Mouse (Mus musculus): ENCODE data around the gene Mrpl57. TPM values are rescaled to one million over a fixed set of nuclear protein-coding genes. Genes with fewer than 3 reads are reported as not detected.

Mrpl57 gene
- polyA plus RNA-seq, 1 experiment: 72.3 TPM

DNA sequence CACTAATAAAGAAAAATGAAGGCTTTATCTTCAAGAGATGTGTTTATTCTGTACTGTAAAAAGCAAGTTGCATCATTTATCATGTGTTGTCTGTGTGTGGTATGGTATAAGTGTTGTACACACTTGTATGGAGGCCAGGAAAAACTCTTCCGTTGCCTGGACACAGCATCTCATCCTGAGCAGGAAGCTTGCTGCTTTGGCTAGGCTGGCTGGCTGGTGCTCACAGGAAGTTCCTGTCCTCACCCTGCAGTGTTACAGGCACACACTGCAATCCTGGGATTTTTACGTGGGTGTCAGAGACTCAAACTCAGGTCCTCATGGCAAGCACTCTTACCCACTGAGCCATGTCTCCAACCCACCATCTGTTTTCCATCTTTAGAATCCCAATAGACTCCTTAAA is 37.1 kb downstream of the Mrpl57 start:
- no peak overlapping the region for H3K4me3 ChIP-seq (ENCODE audit: low read depth, low read length)
- no peaks in the 10 kb centered on the region for H3K9me3 ChIP-seq (replicated peaks; ENCODE audit: control insufficient read depth, insufficient read depth, low read length, poor library complexity, severe bottlenecking)
- H3K9ac ChIP-seq (ENCODE audit: low read depth, poor library complexity, severe bottlenecking): no peak overlapping the region
- no peak for TF ChIP-seq POLR2A (IDR thresholded peaks at IDR 0.05; ENCODE audit: insufficient read depth, low read length)
- TF ChIP-seq EP300 (IDR thresholded peaks at IDR 0.05; ENCODE audit: insufficient read depth, low read depth, low read length): no peak
- TF ChIP-seq CTCF (IDR thresholded peaks at IDR 0.05; ENCODE audit: low read depth, low read length): no peak
- H3K27ac ChIP-seq (ENCODE audit: insufficient read depth, low read length): no peak overlapping the region
- H3K36me3 ChIP-seq (ENCODE audit: control insufficient read depth, insufficient read depth, low read length, poor library complexity, severe bottlenecking): peaks cover 7% of the 10 kb centered on the region
- H3K27me3 ChIP-seq (ENCODE audit: control insufficient read depth, insufficient read depth, low read length, poor library complexity, severe bottlenecking): no peaks in the 10 kb centered on the region
- H3K4me1 ChIP-seq (ENCODE audit: control insufficient read depth, insufficient read depth, low read length): peaks cover 2% of the 10 kb centered on the region

DNA sequence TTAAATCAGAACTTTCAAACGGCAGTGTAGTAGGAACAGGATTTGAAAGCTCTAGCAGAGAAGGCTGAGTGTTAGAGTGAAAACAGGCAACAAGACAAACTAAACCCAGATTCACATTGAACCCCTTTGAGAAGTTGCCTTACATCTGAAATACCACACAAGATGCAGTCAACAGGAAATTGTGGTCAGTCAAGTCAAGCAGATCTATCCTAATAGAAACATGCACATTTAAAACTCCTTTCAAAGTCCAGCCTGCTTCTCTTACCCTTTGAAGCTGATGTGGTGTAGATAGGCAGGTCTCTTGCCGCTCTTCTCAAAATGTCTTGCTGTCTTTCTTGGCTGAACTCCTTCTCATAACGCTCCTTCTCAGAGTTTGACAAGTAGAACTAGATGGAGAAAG is 39.2 kb downstream of the Mrpl57 start:
- no peak overlapping the region for H3K27ac ChIP-seq (ENCODE audit: insufficient read depth, low read length)
- no peaks in the 10 kb centered on the region for H3K9me3 ChIP-seq (replicated peaks; ENCODE audit: control insufficient read depth, insufficient read depth, low read length, poor library complexity, severe bottlenecking)
- H3K4me1 ChIP-seq (ENCODE audit: control insufficient read depth, insufficient read depth, low read length): peaks cover 2% of the 10 kb centered on the region
- no peak overlapping the region for H3K9ac ChIP-seq (ENCODE audit: low read depth, poor library complexity, severe bottlenecking)
- H3K27me3 ChIP-seq (ENCODE audit: control insufficient read depth, insufficient read depth, low read length, poor library complexity, severe bottlenecking): no peaks in the 10 kb centered on the region
- no peak for TF ChIP-seq CTCF (IDR thresholded peaks at IDR 0.05; ENCODE audit: low read depth, low read length)
- TF ChIP-seq POLR2A (IDR thresholded peaks at IDR 0.05; ENCODE audit: insufficient read depth, low read length): no peak
- no peak for TF ChIP-seq EP300 (IDR thresholded peaks at IDR 0.05; ENCODE audit: insufficient read depth, low read depth, low read length)
- H3K4me3 ChIP-seq (ENCODE audit: low read depth, low read length): no peak overlapping the region
- H3K36me3 ChIP-seq (ENCODE audit: control insufficient read depth, insufficient read depth, low read length, poor library complexity, severe bottlenecking): peaks cover 7% of the 10 kb centered on the region

DNA sequence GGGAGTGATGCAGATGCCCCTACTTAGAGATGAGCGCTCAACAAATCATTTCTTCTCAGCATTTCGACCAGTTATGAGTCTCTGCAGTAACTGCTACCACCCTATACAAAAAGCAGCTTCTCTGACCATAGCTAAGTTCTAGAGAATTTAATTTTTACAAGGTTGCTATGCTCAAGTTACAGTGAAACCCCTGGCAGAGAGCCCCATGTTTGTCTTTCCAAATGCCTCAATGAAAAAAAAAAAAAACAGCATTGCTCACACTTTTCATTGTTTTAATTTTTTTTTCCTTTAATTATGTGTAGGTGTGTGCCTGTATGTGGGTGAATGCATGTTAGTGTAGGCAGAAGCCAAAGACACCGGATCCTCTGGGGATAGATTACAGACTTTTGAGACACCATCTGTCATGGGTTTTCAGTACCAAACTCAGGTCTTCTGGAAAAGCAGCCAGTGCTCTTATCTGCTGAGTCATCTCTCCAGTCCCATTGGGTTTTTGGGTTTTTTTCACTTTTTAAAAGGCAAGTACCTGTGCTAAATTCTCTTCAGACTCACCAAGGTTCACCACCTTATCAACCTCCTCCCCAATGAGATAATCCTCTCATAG is 40.7 kb downstream of the Mrpl57 start:
- no peak for TF ChIP-seq CTCF (IDR thresholded peaks at IDR 0.05; ENCODE audit: low read depth, low read length)
- Histone ChIP-seq H3K27ac (ENCODE audit: insufficient read depth, low read length) (no peak overlapping the region; the same call in 1 of the 2 replicates), H3K9ac (ENCODE audit: low read depth, poor library complexity, severe bottlenecking) (no peak overlapping the region), H3K9me3 (replicated peaks; ENCODE audit: control insufficient read depth, insufficient read depth, low read length, poor library complexity, severe bottlenecking) (no peaks in the 10 kb centered on the region), H3K4me1 (ENCODE audit: control insufficient read depth, insufficient read depth, low read length) (peaks cover 2% of the 10 kb centered on the region), H3K36me3 (ENCODE audit: control insufficient read depth, insufficient read depth, low read length, poor library complexity, severe bottlenecking) (peaks cover 5% of the 10 kb centered on the region), H3K27me3 (ENCODE audit: control insufficient read depth, insufficient read depth, low read length, poor library complexity, severe bottlenecking) (no peaks in the 10 kb centered on the region), H3K4me3 (ENCODE audit: low read depth, low read length) (no peak overlapping the region)

GRCm38 (mm10) chr14:57877921-57878320 is 51.9 kb downstream of the Mrpl57 start:
- no peaks in the 10 kb centered on the region for H3K36me3 ChIP-seq (ENCODE audit: control insufficient read depth, insufficient read depth, low read length, poor library complexity, severe bottlenecking)
- H3K27ac ChIP-seq (ENCODE audit: insufficient read depth, low read length): no peak overlapping the region
- H3K9ac ChIP-seq (ENCODE audit: low read depth, poor library complexity, severe bottlenecking): no peak overlapping the region
- H3K9me3 ChIP-seq (replicated peaks; ENCODE audit: control insufficient read depth, insufficient read depth, low read length, poor library complexity, severe bottlenecking): no peaks in the 10 kb centered on the region
- peaks cover 2% of the 10 kb centered on the region for H3K4me1 ChIP-seq (ENCODE audit: control insufficient read depth, insufficient read depth, low read length)
- no peak for TF ChIP-seq CTCF (IDR thresholded peaks at IDR 0.05; ENCODE audit: low read depth, low read length)
- no peak for TF ChIP-seq EP300 (IDR thresholded peaks at IDR 0.05; ENCODE audit: insufficient read depth, low read depth, low read length)
- no peak for TF ChIP-seq POLR2A (IDR thresholded peaks at IDR 0.05; ENCODE audit: insufficient read depth, low read length)
- H3K4me3 ChIP-seq (ENCODE audit: low read depth, low read length): no peak overlapping the region
- H3K27me3 ChIP-seq (ENCODE audit: control insufficient read depth, insufficient read depth, low read length, poor library complexity, severe bottlenecking): no peaks in the 10 kb centered on the region

Other genes starting within 250 kb of the Mrpl57 start
- 64.0 and 64.1 TPM in 2 replicates for gene Xpo4, start 160.8 kb upstream of the Mrpl57 start, polyA plus RNA-seq (2011; ENCODE audit: insufficient read depth, insufficient read length, low read depth, missing spikeins)
- gene Gm49361, start 80.1 kb upstream of the Mrpl57 start, polyA plus RNA-seq (2011; ENCODE audit: insufficient read depth, insufficient read length, low read depth, missing spikeins): not detected in 2 replicates
- 18.4 and 26.1 TPM in 2 replicates for gene Lats2, start 67.8 kb upstream of the Mrpl57 start, polyA plus RNA-seq (2011; ENCODE audit: insufficient read depth, insufficient read length, low read depth, missing spikeins)
- gene Sap18, start 28.1 kb upstream of the Mrpl57 start, polyA plus RNA-seq (2011; ENCODE audit: insufficient read depth, insufficient read length, low read depth, missing spikeins): 76.9 and 98.1 TPM in 2 replicates
- gene Ska3, start within 50 bp of the Mrpl57 start, polyA plus RNA-seq (2011; ENCODE audit: insufficient read depth, insufficient read length, low read depth, missing spikeins): 51.8 and 64.1 TPM in 2 replicates
- gene Zdhhc20, start 64.0 kb downstream of the Mrpl57 start, polyA plus RNA-seq (2011; ENCODE audit: insufficient read depth, insufficient read length, low read depth, missing spikeins): 42.0 and 51.5 TPM in 2 replicates
- gene Micu2, start 173.0 kb downstream of the Mrpl57 start, polyA plus RNA-seq (2011; ENCODE audit: insufficient read depth, insufficient read length, low read depth, missing spikeins): 31.2 and 36.2 TPM in 2 replicates
- gene Fgf9, start 244.3 kb downstream of the Mrpl57 start, polyA plus RNA-seq (2011; ENCODE audit: insufficient read depth, insufficient read length, low read depth, missing spikeins): 0.16 TPM in 1 of 2 replicates, not detected in the other